Mouse (Mus musculus) B cell, adult 62 days (primary cell): ENCODE results near the gene Gm2001. TPM values are rescaled to one million over a fixed set of nuclear protein-coding genes. Genes with fewer than 3 reads are reported as not detected.

ENCODE experiments used
- total RNA-seq: library from RNA; stranded (reverse); gene quantifications from 4 replicates; pipeline ENCODE4 v1.2.4, GENCODE M21; 2023

Gene Gm2001
- total RNA-seq, result not detected in 4 replicates

DNA sequence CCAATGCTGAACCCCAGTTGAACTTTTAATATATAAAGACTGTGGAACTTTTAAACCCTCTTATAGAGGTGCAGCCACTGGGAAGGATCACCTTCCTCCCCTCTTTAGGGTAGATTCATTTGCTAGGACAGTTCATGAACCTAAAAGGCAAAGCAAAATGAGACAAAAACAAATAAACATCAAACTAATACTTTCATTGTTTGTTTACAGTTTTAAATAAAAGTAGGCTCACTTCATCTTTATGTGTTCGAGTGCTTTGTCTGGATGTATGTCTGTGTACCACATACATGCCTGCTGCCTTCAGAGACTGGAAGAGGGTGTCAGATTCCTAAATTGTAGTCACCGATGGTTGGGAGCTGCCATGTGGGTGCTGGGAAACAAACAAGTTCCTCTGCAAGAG, at the start of gene Gm2001:
TSS of gene Gm2001 (minus strand) at position 101 of the 400 bp plus-strand sequence.

DNA sequence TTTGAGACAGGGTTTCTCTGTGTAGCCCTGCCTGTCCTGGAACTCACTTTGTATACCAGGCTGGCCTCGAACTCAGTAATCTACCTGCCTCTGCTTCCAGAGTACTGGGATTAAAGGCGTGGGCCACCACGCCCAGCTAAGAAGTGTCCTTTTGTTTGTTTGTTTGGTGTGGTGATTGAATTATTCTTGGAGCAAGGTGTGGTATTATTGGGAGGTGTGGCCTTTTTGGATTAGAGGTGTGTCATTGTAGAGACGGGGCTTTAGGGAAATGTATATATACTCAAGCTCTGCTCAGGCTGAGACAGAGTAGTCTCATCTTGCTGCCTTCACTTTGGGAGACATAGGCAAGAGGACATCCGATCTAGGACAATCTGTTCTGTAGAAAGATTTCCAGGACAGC, 31.6 kb upstream of the Gm2001 start, which contains the start of gene Gm2016:
TSS of gene Gm2016 (plus strand) at position 301 of the 400 bp plus-strand sequence.

GRCm38 (mm10) chr12:87816277-87816676, 25.9 kb downstream of the Gm2001 start, which contains the start of gene BB287469:
Gene BB287469 (plus strand): TSS chr12:87816577.

GRCm38 (mm10) chr12:87795212-87795611, 46.9 kb downstream of the Gm2001 start, which contains the start of gene Gm21936:
Gene Gm21936 (plus strand): TSS chr12:87795512.

Other genes starting within 250 kb of the Gm2001 start
- not detected in 4 replicates for gene Oog1, start 239.7 kb downstream of the Gm2001 start, total RNA-seq
- not detected in 4 replicates for gene Gm4027, start 223.5 kb downstream of the Gm2001 start, total RNA-seq
- gene Gm16381, start 197.7 kb downstream of the Gm2001 start, total RNA-seq, result not detected in 4 replicates
- gene Gm21319, start 66.6 kb downstream of the Gm2001 start, total RNA-seq, result not detected in 4 replicates
- gene Gm21936, start 46.8 kb downstream of the Gm2001 start, total RNA-seq, result not detected in 4 replicates
- gene BB287469, start 25.8 kb downstream of the Gm2001 start, total RNA-seq, result not detected in 4 replicates
- not detected in 4 replicates for gene Gm2016, start 31.7 kb upstream of the Gm2001 start, total RNA-seq
- gene Gm2022, start 53.0 kb upstream of the Gm2001 start, total RNA-seq, result not detected in 4 replicates
- gene Gm2035, start 77.5 kb upstream of the Gm2001 start, total RNA-seq, result not detected in 4 replicates
- gene Gm2042, start 111.7 kb upstream of the Gm2001 start, total RNA-seq, result not detected in 4 replicates
- not detected in 4 replicates for gene Gm2075, start 169.5 kb upstream of the Gm2001 start, total RNA-seq
- not detected in 4 replicates for gene Gm6803, start 176.4 kb upstream of the Gm2001 start, total RNA-seq
- gene Gm2056, start 184.7 kb upstream of the Gm2001 start, total RNA-seq, result not detected in 4 replicates
- not detected in 4 replicates for gene Gm16368, start 241.4 kb upstream of the Gm2001 start, total RNA-seq